Mouse (Mus musculus) embryonic fibroblast, embryonic 13.5 days (primary cell): ENCODE results near the gene Olfr695. TPM values are rescaled to one million over a fixed set of nuclear protein-coding genes. Genes with fewer than 3 reads are reported as not detected.

Source experiments
- H3K27ac ChIP-seq: 2 replicates; pipeline ENCODE4 v1.5.1; 2012; ENCODE audit warnings: low read length, control low read depth, inconsistent platforms; ENCODE audit not compliant: insufficient read depth
- H3K4me1 ChIP-seq: 2 replicates; pipeline ENCODE4 v1.6.1; 2011; ENCODE audit warnings: low read length; ENCODE audit not compliant: control insufficient read depth, insufficient read depth
- H3K4me3 ChIP-seq: 2 replicates; pipeline ENCODE4 v1.5.1; 2011; ENCODE audit warnings: mild to moderate bottlenecking, control low read depth, low read length; ENCODE audit not compliant: insufficient read depth
- CTCF ChIP-seq: IDR thresholded peaks from 2 replicates; pipeline ENCODE4 v1.5.1; 2011; ENCODE audit warnings: mild to moderate bottlenecking, control low read depth, low read length, moderate library complexity, borderline replicate concordance; ENCODE audit not compliant: insufficient read depth
- POLR2A ChIP-seq: IDR thresholded peaks from 2 replicates; pipeline ENCODE4 v1.6.1; 2011; ENCODE audit warnings: low read depth, mild to moderate bottlenecking, control low read depth, low read length, moderate library complexity
- polyA plus RNA-seq: library from polyadenylated mRNA; stranded (reverse); fragments of >200 nt; gene quantifications from 2 replicates; pipeline ENCODE4 v1.2.4, GENCODE M21; 2011; ENCODE audit warnings: low read depth; ENCODE audit not compliant: missing spikeins, insufficient read length

The Olfr695 gene
- polyA plus RNA-seq, 1 experiment: not detected

DNA sequence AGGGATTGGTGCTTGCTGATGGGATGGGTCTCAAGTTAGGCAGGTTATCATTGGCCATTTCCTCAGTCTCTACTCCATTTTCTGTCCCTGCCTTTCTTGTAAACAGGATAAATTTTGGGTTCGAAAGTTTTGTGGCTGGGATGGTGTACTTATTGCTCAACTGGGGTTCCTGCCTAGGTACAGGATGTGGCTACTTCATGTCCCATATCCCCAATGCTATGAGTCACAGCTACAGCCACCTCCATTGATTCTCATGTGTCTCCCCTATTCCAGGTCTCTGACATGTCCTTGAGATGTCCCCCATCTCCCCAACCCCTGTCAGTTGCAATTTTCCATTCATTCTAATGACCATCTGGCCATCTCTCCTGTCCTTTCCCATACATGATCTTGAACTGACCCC lies 19.3 kb downstream of the Olfr695 start:
- Histone ChIP-seq H3K4me3 (no peak overlapping the region), H3K27ac (no peak overlapping the region)
- no peak for TF ChIP-seq CTCF
- no peak for TF ChIP-seq POLR2A

DNA sequence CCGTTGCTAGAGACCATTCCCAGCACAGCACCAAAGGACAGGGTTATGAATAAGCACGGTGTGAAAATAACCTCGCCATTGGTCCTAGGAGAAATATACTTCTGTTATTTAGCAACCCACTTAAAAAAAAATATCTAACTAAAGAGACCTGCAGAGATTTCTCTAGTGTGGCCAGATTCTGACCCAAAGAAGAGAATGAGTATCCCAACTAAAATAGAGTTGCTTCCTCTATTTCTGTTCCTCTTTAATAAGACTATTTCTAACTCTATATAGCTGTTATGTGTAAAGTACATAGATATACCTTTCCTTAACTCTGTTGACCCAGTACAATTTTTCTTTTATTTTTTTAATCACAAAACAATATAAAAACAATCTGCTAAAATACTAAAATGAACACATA lies 23.2 kb downstream of the Olfr695 start:
- H3K27ac ChIP-seq: no peak overlapping the region
- no peaks in the 10 kb centered on the region for H3K4me1 ChIP-seq
- TF ChIP-seq CTCF: no peak
- no peak for TF ChIP-seq POLR2A
- H3K4me3 ChIP-seq: no peak overlapping the region

More for the DNA sequence above, 19.3 kb downstream of the Olfr695 start:
- no peaks in the 10 kb centered on the region for H3K4me1 ChIP-seq

DNA sequence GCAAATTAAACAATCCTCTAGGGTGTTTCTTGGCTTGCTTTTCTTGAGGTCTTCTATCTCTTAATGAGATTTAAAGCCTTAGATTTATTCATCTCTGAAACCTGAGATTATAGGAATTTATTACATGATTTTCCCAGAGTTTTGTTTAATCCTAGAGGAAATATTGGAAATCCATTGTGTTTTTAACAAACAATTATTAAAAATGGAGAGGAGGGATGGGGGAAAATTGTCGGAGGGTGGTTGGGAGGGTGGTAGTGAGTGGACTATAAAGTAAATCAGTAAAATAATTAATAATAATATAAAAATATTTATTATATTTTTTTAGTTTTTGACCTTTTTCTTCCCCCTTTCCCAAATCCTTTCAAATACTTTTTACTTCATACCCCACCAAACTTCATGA lies 24.5 kb downstream of the Olfr695 start, which contains the start of gene Olfr694:
TSS of gene Olfr694 (minus strand) at position 101 of the 400 bp plus-strand sequence.
- no peak within 1 kb of the TSS for H3K27ac ChIP-seq
- no peaks in the 10 kb centered on the region for H3K4me1 ChIP-seq
- H3K4me3 ChIP-seq: no peak within 1 kb of the TSS
- TF ChIP-seq CTCF (no peak), POLR2A (no peak)

DNA sequence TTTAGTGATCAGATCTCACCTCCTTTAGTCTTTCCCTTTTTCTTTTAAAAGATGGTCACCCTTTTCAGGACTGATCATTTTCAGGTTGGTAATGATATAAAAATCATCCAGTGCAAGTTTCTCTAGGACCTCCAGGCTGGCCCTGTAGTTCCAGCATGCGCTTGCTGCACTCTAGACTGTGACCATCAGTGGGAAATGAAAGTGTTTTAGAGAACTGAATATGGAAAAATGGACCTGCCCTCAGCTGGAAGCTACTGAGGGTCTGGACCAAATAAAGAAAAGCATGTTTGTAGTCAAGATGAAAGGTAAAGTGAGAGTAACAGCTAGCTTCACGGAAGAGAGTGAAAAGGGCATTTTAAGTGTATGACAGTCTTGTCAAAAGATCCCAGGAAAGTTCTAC lies 30.8 kb downstream of the Olfr695 start:
- TF ChIP-seq POLR2A (no peak), CTCF (no peak)
- H3K4me3 ChIP-seq: no peak overlapping the region
- no peak overlapping the region for H3K27ac ChIP-seq
- H3K4me1 ChIP-seq: no peaks in the 10 kb centered on the region

DNA sequence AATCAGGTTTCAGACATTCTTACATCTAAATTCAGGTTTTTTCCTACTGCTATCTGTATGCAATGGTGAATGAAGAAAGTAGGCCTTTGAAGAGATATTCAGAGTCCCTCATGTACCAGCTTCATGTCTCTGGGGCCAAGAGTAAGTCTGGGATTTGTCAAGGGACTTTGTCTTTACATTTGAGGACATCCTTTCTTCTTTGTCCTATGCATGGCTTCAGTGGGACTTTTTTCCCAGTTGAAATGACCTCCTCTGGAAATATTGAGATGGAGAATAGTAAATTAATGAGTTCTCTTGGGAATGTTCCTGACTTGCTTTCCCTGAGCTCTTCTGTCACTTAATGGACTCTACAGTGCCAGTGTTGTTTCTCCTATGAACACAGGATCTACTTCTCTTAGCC lies 35.7 kb downstream of the Olfr695 start, which contains the start of gene Olfr693:
TSS of gene Olfr693 (minus strand) at position 101 of the 400 bp plus-strand sequence.
- no peak within 1 kb of the TSS for H3K27ac ChIP-seq
- H3K4me1 ChIP-seq: no peaks in the 10 kb centered on the region
- no peak for TF ChIP-seq CTCF
- H3K4me3 ChIP-seq: no peak within 1 kb of the TSS

Other genes starting within 250 kb of the Olfr695 start
- not detected in 2 replicates for gene Olfr693, start 35.8 kb downstream of the Olfr695 start, polyA plus RNA-seq
- gene Olfr694, start 24.6 kb downstream of the Olfr695 start, polyA plus RNA-seq: not detected in 2 replicates
- not detected in 2 replicates for gene Olfr697, start 26.0 kb upstream of the Olfr695 start, polyA plus RNA-seq
- not detected in 2 replicates for gene Olfr698, start 39.0 kb upstream of the Olfr695 start, polyA plus RNA-seq
- not detected in 2 replicates for gene Olfr699, start 76.8 kb upstream of the Olfr695 start, polyA plus RNA-seq
- gene Olfr700, start 92.4 kb upstream of the Olfr695 start, polyA plus RNA-seq: not detected in 2 replicates
- gene Olfr701, start 97.7 kb upstream of the Olfr695 start, polyA plus RNA-seq: not detected in 2 replicates
- not detected in 2 replicates for gene Olfr702, start 117.5 kb upstream of the Olfr695 start, polyA plus RNA-seq
- gene Olfr703, start 127.0 kb upstream of the Olfr695 start, polyA plus RNA-seq: not detected in 2 replicates
- gene Olfr704, start 146.8 kb upstream of the Olfr695 start, polyA plus RNA-seq: not detected in 2 replicates
- not detected in 2 replicates for gene Olfr705, start 160.5 kb upstream of the Olfr695 start, polyA plus RNA-seq
- gene Olfr706, start 171.8 kb upstream of the Olfr695 start, polyA plus RNA-seq: not detected in 2 replicates
- gene Olfr707, start 184.8 kb upstream of the Olfr695 start, polyA plus RNA-seq: not detected in 2 replicates
- gene Olfr1532-ps1, start 191.6 kb upstream of the Olfr695 start, polyA plus RNA-seq: not detected in 2 replicates
- not detected in 2 replicates for gene Olfr709-ps1, start 215.8 kb upstream of the Olfr695 start, polyA plus RNA-seq
- gene Olfr710, start 231.9 kb upstream of the Olfr695 start, polyA plus RNA-seq: not detected in 2 replicates
- gene Olfr6, start 247.5 kb upstream of the Olfr695 start, polyA plus RNA-seq: not detected in 2 replicates